ENCODE assay signal across 8 mouse cellular contexts in the genomic region with DNA sequence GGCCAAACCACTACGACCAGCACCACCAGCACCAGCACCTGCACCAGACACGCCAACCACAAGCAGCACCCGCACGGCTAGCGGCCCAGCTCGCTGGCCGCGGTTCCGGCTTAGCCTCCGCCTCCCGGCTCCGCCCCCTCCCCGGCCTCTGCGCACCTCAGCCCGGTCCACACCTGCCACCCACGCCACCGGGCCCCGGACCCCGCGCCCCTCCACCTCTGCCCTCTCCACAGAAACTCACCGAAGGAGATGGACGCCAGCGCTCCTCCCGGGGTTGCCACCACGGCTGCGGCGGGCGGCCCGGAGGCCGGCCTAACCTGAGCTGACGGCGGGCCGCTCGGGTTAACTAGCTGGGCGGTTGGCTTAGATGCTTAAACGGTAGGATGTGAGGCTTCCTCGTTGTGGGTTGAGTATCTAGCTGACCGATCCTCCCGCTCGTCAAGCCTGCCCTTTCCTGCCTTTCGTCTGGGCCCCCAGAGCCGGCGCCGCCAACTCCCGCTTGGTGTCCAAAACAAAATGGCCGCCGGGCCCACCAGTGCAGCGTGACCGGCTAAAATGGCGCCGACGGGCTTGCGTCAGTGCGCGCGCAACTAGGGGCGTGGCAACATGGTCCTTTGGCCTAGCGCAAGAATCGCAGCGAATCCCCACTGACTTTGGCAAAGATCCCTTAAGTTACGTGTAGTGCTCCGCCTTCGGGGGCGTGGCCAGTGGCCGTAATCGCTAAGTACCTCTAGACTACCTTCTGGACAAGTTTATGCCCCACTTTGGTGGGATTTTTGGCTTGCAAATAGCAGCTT. TPM values are rescaled to one million over a fixed set of nuclear protein-coding genes. Genes with fewer than 3 reads are reported as not detected.
A peak's percentile ranks its signal among the peaks of the same experiment; 100 is the strongest.
DNase-seq lines count a peak whose midpoint lies in the region; ATAC-seq lines count a peak whose summit lies in the region.

A gene (minus strand): TSS at position 549 of the 797 bp plus-strand sequence.

- ATAC-seq in heart, embryonic 13.5 days (ENCODE audit: extremely low read depth, insufficient number of reproducible peaks, low FRiP score, low TSS enrichment): peak; percentile 89
- peak; percentile 88 for ATAC-seq in liver, embryonic 12.5 days
- ATAC-seq in stomach, embryonic 15.5 days (ENCODE audit: insufficient read depth, low FRiP score, low read depth): peak; percentile 92

- H3K27me3 ChIP-seq in heart, embryonic 13.5 days (replicated peaks): 0 out of 2 replicates have a peak, but pooled peaks cover 9% of the 10 kb centered on the region
- H3K27me3 ChIP-seq in liver, embryonic 12.5 days (replicated peaks): peaks cover 23% of the 10 kb centered on the region
- H3K27me3 ChIP-seq in stomach, embryonic 15.5 days (replicated peaks): no peaks in the 10 kb centered on the region

- H3K9me3 ChIP-seq in heart, embryonic 13.5 days: no peaks in the 10 kb centered on the region
- no peaks in the 10 kb centered on the region for H3K9me3 ChIP-seq in liver, embryonic 12.5 days (replicated peaks)
- H3K9me3 ChIP-seq in stomach, embryonic 15.5 days: no peaks in the 10 kb centered on the region

- peak within 1 kb of the TSS; percentile 89 for H3K4me3 ChIP-seq in brown adipose tissue, adult 24 weeks (ENCODE audit: insufficient read depth, low read depth, low read length)
- H3K4me3 ChIP-seq in heart, embryonic 13.5 days: peak within 1 kb of the TSS; percentile 98
- H3K4me3 ChIP-seq in liver, embryonic 12.5 days: peak within 1 kb of the TSS; percentile 97
- peak within 1 kb of the TSS; percentile 96 for H3K4me3 ChIP-seq in stomach, embryonic 15.5 days (replicated peaks)

- H3K9ac ChIP-seq in heart, embryonic 13.5 days: peak within 1 kb of the TSS; percentile 99
- H3K9ac ChIP-seq in liver, embryonic 12.5 days: peak within 1 kb of the TSS; percentile 94
- H3K9ac ChIP-seq in stomach, embryonic 15.5 days: peak within 1 kb of the TSS; percentile 99

- H3K36me3 ChIP-seq in heart, embryonic 13.5 days: peaks cover 49% of the 10 kb centered on the region
- peaks cover 41% of the 10 kb centered on the region for H3K36me3 ChIP-seq in liver, embryonic 12.5 days
- H3K36me3 ChIP-seq in stomach, embryonic 15.5 days: peaks cover 11% of the 10 kb centered on the region; the same call in 1 of the 2 replicates

- H3K27ac ChIP-seq in brown adipose tissue, adult 24 weeks (replicated peaks; ENCODE audit: low read depth, low read length): peak within 1 kb of the TSS; percentile 87
- H3K27ac ChIP-seq in heart, embryonic 13.5 days (replicated peaks): peak within 1 kb of the TSS; percentile 95
- H3K27ac ChIP-seq in liver, embryonic 12.5 days: peak within 1 kb of the TSS; percentile 90
- H3K27ac ChIP-seq in stomach, embryonic 15.5 days: peak within 1 kb of the TSS; percentile 96

- H3K4me2 ChIP-seq in heart, embryonic 13.5 days: peak within 1 kb of the TSS; percentile 92
- H3K4me2 ChIP-seq in liver, embryonic 12.5 days: peak within 1 kb of the TSS; percentile 84
- H3K4me2 ChIP-seq in stomach, embryonic 15.5 days: peak within 1 kb of the TSS; percentile 58

- DNase-seq in CD4-positive, CD25-positive, alpha-beta regulatory T cell, adult 2 months (ENCODE audit: low read depth, low spot score): peak; percentile 100
- peak; percentile 80 for DNase-seq in fat pad, adult 2 months (ENCODE audit: extremely low read depth, low read depth, low spot score)
- DNase-seq in kidney, postnatal 10 days: peak; percentile 100
- DNase-seq in natural killer cell, adult 2 months (ENCODE audit: low spot score in 2 of 2): peak; percentile 99

- WGBS in heart, embryonic 13.5 days: under 1% methylated on average over 66 of the region's 66 CpGs
- under 1% methylated on average over 66 of the region's 66 CpGs for WGBS in liver, embryonic 12.5 days (ENCODE audit: insufficient replicate concordance)
- WGBS in stomach, embryonic 15.5 days: under 1% methylated on average over 66 of the region's 66 CpGs

- H3K4me1 ChIP-seq in brown adipose tissue, adult 24 weeks (ENCODE audit: control insufficient read depth, insufficient read depth, insufficient read length, low read length): peaks cover 19% of the 10 kb centered on the region
- peaks cover 36% of the 10 kb centered on the region for H3K4me1 ChIP-seq in heart, embryonic 13.5 days
- peaks cover 39% of the 10 kb centered on the region for H3K4me1 ChIP-seq in liver, embryonic 12.5 days
- H3K4me1 ChIP-seq in stomach, embryonic 15.5 days: peaks cover 12% of the 10 kb centered on the region; the same call in 1 of the 2 replicates

RNA-seq across cellular contexts. Expression of the gene that starts here (rescaled TPM):
- 39.6 and 51.2 TPM in 2 replicates for polyA plus RNA-seq in brown adipose tissue, adult 24 weeks (2012; ENCODE audit: insufficient read depth, insufficient read length, missing spikeins)
- 92.0 and 98.5 TPM in 2 replicates for polyA plus RNA-seq in heart, embryonic 13.5 days (2015; fragmentation: Nextera tagmentation; extraction: Ambion mirVana)
- polyA plus RNA-seq in liver, embryonic 12.5 days (2016; fragmentation: Nextera tagmentation; extraction: Ambion mirVana): 85.7 and 88.1 TPM in 2 replicates
- polyA plus RNA-seq in stomach, embryonic 15.5 days (2015; fragmentation: Nextera tagmentation; extraction: Ambion mirVana): 126 and 134 TPM in 2 replicates

Comparison
In these comparisons a context has a peak if more than half of its experiments do, and no peak if none do; other contexts are left out.
1. Peak in every context shown above with its lines: DNase-seq, ATAC-seq, H3K4me3 ChIP-seq and H3K27ac ChIP-seq.